Mouse (Mus musculus): Measurements from ENCODE around the gene Iah1. TPM values are rescaled to one million over a fixed set of nuclear protein-coding genes. Genes with fewer than 3 reads are reported as not detected.
A peak's percentile ranks its signal among the peaks of the same experiment; 100 is the strongest.

The Iah1 gene
- total RNA-seq (2022), result 10 to 100 TPM; 13.4 to 20.0 (median 16.6) TPM

DNA sequence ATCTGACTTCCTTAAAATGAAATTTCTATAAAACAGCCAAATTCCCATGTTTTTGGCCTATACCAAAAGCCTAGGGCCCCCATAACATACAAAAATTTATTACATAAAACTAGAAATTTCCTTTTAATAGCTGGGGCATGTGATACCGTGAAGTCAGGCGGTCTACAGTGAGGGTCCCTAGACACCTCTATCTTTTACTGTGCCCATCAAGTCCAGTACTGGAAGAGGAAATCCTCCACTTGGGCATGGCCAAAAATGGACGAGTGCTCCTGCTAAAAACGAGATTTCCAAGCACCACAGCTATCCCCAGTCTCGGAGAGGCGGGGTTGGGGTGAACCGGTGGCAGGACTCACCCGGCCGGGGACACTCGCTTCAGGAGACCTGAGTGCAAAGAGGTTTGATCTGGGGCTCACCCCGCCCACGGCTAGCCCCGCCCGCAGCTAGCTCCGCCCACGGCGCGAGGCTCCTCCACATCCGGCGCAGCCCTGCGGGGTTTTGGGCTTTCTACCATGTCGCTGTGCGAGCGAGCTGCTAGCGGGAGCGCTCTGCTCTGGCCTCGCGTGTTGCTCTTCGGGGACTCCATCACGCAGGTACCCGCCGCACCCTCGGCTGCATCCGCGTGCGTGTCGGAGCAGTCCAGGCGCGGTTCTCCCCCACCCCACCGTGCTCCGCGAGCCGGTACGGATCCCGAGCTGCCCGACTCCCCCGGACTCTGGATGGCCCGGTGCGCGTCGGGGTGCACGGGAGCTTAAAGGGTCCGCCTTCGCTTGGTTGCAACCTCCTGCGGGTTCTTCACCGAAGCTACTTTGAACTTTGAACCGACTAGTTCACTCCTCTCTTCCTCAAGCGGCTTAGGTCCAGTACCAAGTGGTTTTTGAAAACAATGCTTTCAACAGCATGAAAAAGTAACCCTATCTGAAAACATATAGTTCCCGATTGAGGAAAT, at the start of gene Iah1:
TSS of gene Iah1 (plus strand) at position 467 of the 946 bp plus-strand sequence.
- DNase-seq (ENCODE audit: low spot score), result peak; percentile 79

- DNase-seq (ENCODE audit: low spot score), result no peak
Observed at GRCm38 (mm10) chr12:21266784-21267098, 49.4 kb upstream of the Iah1 start.

DNA sequence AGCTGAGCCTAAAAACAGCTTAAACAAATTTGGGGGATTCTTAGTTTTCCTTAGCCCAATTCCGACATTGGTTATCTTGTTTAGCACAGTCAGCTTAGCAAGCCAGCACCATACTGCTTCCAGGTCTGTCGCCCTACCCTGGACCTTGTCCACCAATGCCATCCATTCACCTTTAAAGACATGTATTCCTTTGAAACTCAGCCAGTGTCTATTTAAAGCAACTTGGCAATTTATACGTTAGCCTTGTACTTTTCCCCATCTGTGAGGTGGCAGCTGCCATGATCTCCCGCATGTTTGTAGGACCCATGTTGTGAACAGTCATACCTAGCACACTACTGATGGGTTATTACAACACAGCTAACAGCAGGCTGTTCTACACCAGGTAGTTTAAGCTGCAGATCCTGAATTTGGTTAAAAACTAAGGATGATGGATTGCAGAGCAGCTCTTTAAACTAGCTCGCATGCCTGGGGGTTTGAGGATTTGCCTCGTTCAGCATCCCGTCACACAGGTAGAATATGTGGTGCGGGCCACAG, 48.0 kb upstream of the Iah1 start:
- DNase-seq (ENCODE audit: low spot score), result no peak

GRCm38 (mm10) chr12:21274446-21274845, 41.7 kb upstream of the Iah1 start:
- no peak for DNase-seq (ENCODE audit: low spot score)

- DNase-seq (ENCODE audit: low spot score), result no peak
Observed at GRCm38 (mm10) chr12:21277352-21277864, 38.8 kb upstream of the Iah1 start.

GRCm38 (mm10) chr12:21284761-21285441, 31.3 kb upstream of the Iah1 start, which contains the start of gene Cpsf3:
Gene Cpsf3 (plus strand): TSS chr12:21285391.
- no peak for DNase-seq (ENCODE audit: low spot score)

DNA sequence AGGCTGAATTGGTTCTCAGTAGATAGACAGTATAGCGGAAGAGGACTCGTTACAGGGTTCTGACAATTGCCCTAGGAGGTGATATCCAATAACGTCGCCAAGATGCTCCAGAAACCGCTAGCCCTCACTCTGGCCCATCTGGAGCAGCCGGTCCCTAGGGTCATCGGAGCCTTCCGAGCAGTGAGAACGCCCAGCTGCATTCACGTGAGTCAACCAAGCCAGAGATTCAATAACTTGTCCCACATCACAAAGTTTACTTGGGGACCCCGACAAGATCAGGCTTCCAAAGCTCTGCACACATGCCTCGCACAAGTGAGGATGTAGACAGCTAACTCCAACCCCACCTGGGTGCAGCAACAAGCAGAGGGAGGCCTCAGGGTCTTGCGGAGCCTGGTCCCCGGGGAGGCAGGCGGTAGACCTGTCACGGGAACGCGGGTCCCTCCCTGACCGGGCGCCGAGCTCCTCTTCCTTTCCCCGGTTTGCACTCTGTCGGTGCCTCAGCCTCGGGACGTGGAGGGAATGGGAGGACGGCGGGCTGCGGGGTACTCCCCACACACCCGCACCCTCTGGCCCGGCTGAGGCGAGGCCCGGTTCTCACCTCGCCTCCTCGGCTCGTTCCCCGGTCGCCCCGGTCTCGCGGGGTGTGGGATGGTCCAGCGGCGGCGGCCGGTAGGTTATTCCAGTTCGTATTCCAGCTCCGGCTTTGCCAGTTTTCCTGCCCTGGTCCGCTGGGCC, 30.5 kb upstream of the Iah1 start:
- DNase-seq (ENCODE audit: low spot score), result no peak

DNA sequence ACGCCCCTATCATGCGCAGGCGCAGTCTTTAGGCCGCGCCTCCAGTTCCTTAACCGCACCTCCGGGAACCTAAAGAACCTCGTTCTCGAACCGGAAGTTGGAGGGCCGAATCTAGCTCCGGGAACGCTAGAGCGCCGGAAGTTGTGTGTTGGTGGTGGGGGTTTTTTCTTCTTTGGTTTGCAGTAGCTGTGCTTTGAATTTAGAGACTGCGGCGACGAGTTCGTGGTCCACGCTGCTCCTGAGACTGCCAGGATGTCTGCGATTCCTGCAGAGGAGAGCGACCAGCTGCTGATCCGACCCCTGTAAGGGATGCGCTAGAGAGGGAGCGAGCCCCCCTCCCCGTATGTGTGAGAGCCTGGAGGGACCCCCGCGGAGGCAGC, 30.0 kb upstream of the Iah1 start, which contains the start of gene Itgb1bp1:
TSS of gene Itgb1bp1 (minus strand) at position 42 of the 380 bp plus-strand sequence.
- peak; percentile 99 for DNase-seq (ENCODE audit: low spot score)

- DNase-seq (ENCODE audit: low spot score), result peak; percentile 13
Observed at GRCm38 (mm10) chr12:21286712-21287650, 29.2 kb upstream of the Iah1 start.

DNA sequence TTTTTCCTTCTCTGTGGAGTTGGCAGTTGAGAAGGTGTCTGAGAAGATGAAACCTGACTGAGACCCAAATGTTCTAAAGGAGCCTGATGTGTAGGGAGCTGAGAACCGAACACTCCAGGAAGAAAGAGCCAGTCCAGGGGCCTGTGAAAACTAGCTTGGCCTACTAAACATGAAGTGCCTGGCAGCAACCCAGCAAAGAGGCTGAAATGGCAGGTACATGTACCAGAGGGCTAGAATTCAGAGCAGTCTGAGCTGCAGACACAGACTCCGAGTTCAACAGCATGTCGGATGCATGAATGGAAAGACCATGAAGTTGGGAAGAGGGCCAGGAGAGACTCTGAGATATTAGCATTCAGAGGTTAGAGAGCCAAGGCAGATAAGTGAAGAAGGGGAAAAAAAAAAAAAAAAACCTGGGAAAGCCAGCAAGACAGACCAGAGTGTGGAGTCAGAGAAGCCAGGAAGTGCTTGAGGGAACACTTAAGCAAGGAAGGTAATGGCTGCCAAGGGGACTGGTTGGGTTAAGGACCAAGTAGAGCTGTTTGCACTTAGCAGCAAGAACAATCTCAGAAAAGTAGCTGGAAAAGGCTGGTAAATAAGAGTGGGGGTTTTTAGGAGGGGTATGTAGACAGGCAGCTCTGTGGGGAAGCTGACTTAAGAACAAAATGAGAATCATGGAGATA, 27.3 kb upstream of the Iah1 start:
- no peak for DNase-seq (ENCODE audit: low spot score)

DNA sequence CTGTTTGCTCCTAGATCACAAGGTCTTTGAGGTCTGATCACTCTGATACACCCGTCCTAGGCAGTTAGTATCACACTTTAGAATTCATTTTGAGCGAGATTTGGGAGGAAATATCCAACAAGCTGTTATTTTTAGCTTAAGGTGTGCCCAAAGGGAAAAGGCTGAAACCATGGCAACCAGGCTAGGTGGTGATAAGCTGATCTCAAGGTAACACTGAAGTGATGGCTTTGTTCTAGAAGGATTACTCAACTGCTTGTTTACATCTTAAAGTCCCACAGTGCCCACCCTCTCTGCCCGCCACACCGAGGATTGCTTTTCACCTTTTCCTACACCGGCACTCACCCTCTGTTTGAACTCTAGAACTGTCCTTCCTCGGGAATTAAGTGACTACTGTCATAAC, 26.5 kb upstream of the Iah1 start:
- no peak for DNase-seq (ENCODE audit: low spot score)

DNA sequence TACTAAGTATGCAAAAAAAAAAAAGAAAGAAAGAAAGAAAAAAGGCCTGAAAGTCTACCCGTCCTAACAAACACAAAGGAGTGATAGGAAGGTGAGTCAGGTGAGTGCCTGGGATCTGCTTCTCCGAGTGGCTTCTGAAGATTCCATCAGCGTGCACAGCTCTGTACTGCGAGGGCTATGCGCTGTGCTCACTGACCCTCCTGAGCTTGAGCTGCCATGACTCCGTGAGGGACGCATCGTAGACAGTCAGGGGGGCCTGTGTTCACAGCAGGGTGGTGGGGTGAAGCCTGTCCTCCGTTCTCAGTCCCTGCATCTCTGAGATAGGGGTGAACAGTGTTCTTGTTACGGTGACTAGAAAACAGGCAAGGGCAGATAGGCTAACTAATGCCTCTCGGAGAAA, 17.3 kb upstream of the Iah1 start:
- no peak for DNase-seq (ENCODE audit: low spot score)

DNA sequence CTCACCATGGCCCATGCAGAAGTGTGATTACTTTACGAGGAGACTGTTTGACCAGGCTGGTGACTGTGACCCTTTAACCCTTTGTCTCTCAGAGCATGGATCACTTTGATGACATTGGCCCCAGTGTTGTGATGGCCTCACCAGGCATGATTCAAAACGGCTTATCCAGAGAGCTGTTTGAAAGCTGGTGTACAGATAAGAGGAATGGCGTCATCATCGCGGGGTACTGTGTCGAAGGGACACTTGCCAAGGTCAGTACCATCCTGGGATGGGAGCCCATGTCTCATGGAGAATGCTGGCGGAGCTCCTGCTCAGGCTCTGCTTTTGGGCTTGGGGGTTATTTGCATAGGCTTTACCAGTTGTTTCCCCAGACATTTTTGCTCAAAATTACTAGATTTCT, 14.9 kb upstream of the Iah1 start:
- peak; percentile 54 for DNase-seq (ENCODE audit: low spot score)

DNA sequence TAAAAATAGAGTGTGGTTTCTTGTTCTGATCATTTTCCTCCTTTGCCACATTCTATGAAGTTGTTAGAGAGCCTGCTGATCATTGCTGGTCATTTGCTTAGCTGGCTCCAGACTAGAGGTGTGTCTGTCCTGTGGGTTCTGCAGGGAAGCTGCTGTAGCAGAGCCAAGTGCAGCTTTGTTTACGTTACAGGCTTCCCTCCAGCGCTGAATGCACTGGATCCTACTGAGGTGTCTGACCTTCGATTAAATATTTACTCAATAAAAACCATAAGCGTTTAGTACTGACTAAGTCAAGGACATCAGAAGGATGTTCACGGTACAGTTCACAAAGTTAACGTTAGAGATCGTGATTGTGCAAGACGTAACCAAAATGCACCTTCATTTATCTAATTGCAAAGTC, 14.3 kb upstream of the Iah1 start:
- no peak for DNase-seq (ENCODE audit: low spot score)

- no peak for DNase-seq (ENCODE audit: low spot score)
Observed at GRCm38 (mm10) chr12:21302361-21302783, 13.8 kb upstream of the Iah1 start.

- no peak for DNase-seq (ENCODE audit: low spot score)
Observed at GRCm38 (mm10) chr12:21305741-21306140, 10.4 kb upstream of the Iah1 start.

- DNase-seq (ENCODE audit: low spot score), result no peak
Observed at GRCm38 (mm10) chr12:21306721-21307120, 9.5 kb upstream of the Iah1 start.

- DNase-seq (ENCODE audit: low spot score), result no peak
Observed at GRCm38 (mm10) chr12:21312201-21312600, 4.0 kb upstream of the Iah1 start.

GRCm38 (mm10) chr12:21316869-21317265, 678 bp downstream of the Iah1 start:
- peak; percentile 45 for DNase-seq (ENCODE audit: low spot score)

Measured in heart, adult 8-10 months (tissue).